Mouse (Mus musculus) embryonic facial prominence, embryonic 13.5 days (tissue): ENCODE measurements around the gene Adra2b. TPM values are rescaled to one million over a fixed set of nuclear protein-coding genes. Genes with fewer than 3 reads are reported as not detected.

Source experiments
- ATAC-seq: fragments of 200-750 bp; cut with Nextera tagmentation; 2 replicates; pipeline ENCODE4 v1.8.0; 2017; ENCODE audit warnings: low read depth; ENCODE audit not compliant: insufficient number of reproducible peaks, insufficient read depth, low FRiP score, low TSS enrichment
- H3K27ac ChIP-seq: fragments of 300-500 bp; sonication (generic); 2 replicates; pipeline ENCODE4 v1.5.1; 2015; ENCODE audit warnings: moderate library complexity, mild to moderate bottlenecking, inconsistent platforms
- H3K27me3 ChIP-seq: fragments of 300-500 bp; sonication (generic); 2 replicates; pipeline ENCODE4 v1.6.1; 2015; ENCODE audit warnings: mild to moderate bottlenecking, inconsistent platforms
- H3K36me3 ChIP-seq: fragments of 300-500 bp; sonication (generic); 2 replicates; pipeline ENCODE4 v1.6.1; 2015; ENCODE audit warnings: mild to moderate bottlenecking, inconsistent platforms
- H3K4me1 ChIP-seq: fragments of 300-500 bp; sonication (generic); 2 replicates; pipeline ENCODE4 v1.6.1; 2015; ENCODE audit warnings: inconsistent platforms
- H3K4me2 ChIP-seq: fragments of 300-500 bp; sonication (generic); 2 replicates; pipeline ENCODE4 v1.6.1; 2015; ENCODE audit warnings: moderate library complexity, mild to moderate bottlenecking, inconsistent platforms
- H3K4me3 ChIP-seq: fragments of 300-500 bp; sonication (generic); 2 replicates; pipeline ENCODE4 v1.5.1; 2015; ENCODE audit warnings: mild to moderate bottlenecking, inconsistent platforms
- H3K9ac ChIP-seq: fragments of 300-500 bp; sonication (generic); 2 replicates; pipeline ENCODE4 v1.6.1; 2015; ENCODE audit warnings: mild to moderate bottlenecking, inconsistent platforms
- H3K9me3 ChIP-seq: fragments of 300-500 bp; sonication (generic); 2 replicates; pipeline ENCODE4 v1.6.1; 2016; ENCODE audit warnings: inconsistent platforms
- WGBS: fragments of 180-500 bp; shearing (Covaris S2); methylation state at CpG from one replicate; pipeline ENCODE4 v1.1.7; 2015; ENCODE audit warnings: mixed read lengths; 5-methylcytosine and 5-hydroxymethylcytosine counted together
- polyA plus RNA-seq: library from polyadenylated mRNA; unstranded; fragments of >200 nt; fragmentation: Nextera tagmentation; extraction: Ambion mirVana; gene quantifications from 2 replicates; pipeline ENCODE4 v1.2.1, GENCODE M21; 2015

Adra2b gene
- polyA plus RNA-seq, 1 experiment from 2014 or later, result 0.39 TPM

DNA sequence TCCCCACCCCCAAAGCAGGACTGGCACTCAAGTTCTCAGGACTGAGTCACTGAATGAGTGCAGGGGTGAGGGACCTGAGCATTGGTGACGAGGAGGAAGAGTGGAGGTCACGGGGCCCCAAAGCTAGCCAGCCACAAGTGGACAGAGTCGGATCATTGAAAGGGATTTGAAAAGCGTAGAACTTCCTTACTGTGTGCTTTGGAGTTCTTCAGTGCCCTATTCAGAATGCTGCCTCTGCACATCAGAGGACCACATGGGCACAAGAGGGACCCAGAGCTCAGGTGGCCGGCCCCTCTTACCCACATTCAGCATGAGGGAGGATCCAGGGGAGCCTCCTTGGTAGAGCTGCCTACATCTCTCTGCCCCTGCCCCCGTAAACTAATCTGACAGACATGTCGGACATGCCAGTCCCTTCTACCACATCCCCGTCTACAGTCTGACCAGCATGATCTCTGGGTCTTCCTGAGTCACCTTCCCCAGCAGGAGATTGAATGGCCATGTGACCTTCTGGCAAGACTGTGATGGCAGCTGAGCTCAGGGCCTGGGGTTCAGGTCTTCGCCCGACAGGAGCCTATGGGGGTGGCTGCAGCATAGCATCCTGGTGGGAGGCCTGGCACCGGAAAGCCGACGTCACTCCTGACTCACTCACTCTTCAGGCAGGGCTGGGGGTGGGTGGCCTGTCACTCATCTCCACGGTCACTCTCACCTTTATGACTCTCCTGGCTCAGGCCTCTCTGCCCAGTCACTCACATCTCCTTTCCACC is 30.0 kb upstream of the Adra2b start:
- H3K4me2 ChIP-seq, result no peak overlapping the region
- H3K27me3 ChIP-seq, result peaks cover 44% of the 10 kb centered on the region
- H3K4me3 ChIP-seq, result no peak overlapping the region
- H3K4me1 ChIP-seq, result peaks cover 24% of the 10 kb centered on the region
- H3K9me3 ChIP-seq, result no peaks in the 10 kb centered on the region
- no peak overlapping the region for H3K9ac ChIP-seq
- H3K27ac ChIP-seq, result no peak overlapping the region
- 73% methylated on average over 14 of the region's 14 CpGs for WGBS
- no peaks in the 10 kb centered on the region for H3K36me3 ChIP-seq
- no peak for ATAC-seq

- Histone ChIP-seq H3K9me3 (no peaks in the 10 kb centered on the region), H3K9ac (no peak overlapping the region), H3K27ac (no peak overlapping the region), H3K4me1 (peaks cover 24% of the 10 kb centered on the region), H3K4me2 (no peak overlapping the region), H3K4me3 (no peak overlapping the region), H3K36me3 (no peaks in the 10 kb centered on the region), H3K27me3 (peaks cover 48% of the 10 kb centered on the region)
- ATAC-seq, result no peak
- 67% methylated on average over 5 of the region's 5 CpGs for WGBS
Observed at GRCm38 (mm10) chr2:127333945-127334603, 28.9 kb upstream of the Adra2b start.

- peaks cover 48% of the 10 kb centered on the region for H3K27me3 ChIP-seq
- no peaks in the 10 kb centered on the region for H3K36me3 ChIP-seq
- 0 out of 2 replicates have a peak overlapping the region, but pooled peaks have one; percentile 73 for H3K9ac ChIP-seq
- WGBS, result 37% methylated on average over 11 of the region's 11 CpGs
- H3K4me2 ChIP-seq, result peak overlapping the region; percentile 95
- H3K4me1 ChIP-seq, result peaks cover 24% of the 10 kb centered on the region
- no peak overlapping the region for H3K27ac ChIP-seq
- no peak for ATAC-seq
- H3K4me3 ChIP-seq, result no peak overlapping the region
- no peaks in the 10 kb centered on the region for H3K9me3 ChIP-seq
Observed at GRCm38 (mm10) chr2:127335078-127335541, 27.9 kb upstream of the Adra2b start.

GRCm38 (mm10) chr2:127335767-127336496 is 27.1 kb upstream of the Adra2b start, which contains the start of gene Dusp2:
Gene Dusp2 (plus strand): TSS chr2:127336159.
- 0 out of 2 replicates have a peak, but pooled peaks have one; percentile 43 for ATAC-seq
- WGBS, result 0% methylated on average over 72 of the region's 76 CpGs

GRCm38 (mm10) chr2:127336497-127336832 is 26.5 kb upstream of the Adra2b start:
- no peak overlapping the region for H3K27ac ChIP-seq
- H3K9ac ChIP-seq, result peak overlapping the region; percentile 73
- peak overlapping the region; percentile 59 for H3K4me3 ChIP-seq
- ATAC-seq, result no peak
- WGBS, result 2% methylated on average over 33 of the region's 33 CpGs
- H3K36me3 ChIP-seq, result no peaks in the 10 kb centered on the region
- H3K27me3 ChIP-seq, result peaks cover 48% of the 10 kb centered on the region
- H3K4me1 ChIP-seq, result peaks cover 24% of the 10 kb centered on the region
- H3K9me3 ChIP-seq, result no peaks in the 10 kb centered on the region
- H3K4me2 ChIP-seq, result peak overlapping the region; percentile 95

More at GRCm38 (mm10) chr2:127335767-127336496, 27.1 kb upstream of the Adra2b start, which contains the start of gene Dusp2:
- peaks cover 24% of the 10 kb centered on the region for H3K4me1 ChIP-seq
- peak within 1 kb of the TSS; percentile 95 for H3K4me2 ChIP-seq
- no peaks in the 10 kb centered on the region for H3K9me3 ChIP-seq
- no peak within 1 kb of the TSS; the same call in 1 of the 2 replicates for H3K27ac ChIP-seq
- H3K9ac ChIP-seq, result peak within 1 kb of the TSS; percentile 73
- no peaks in the 10 kb centered on the region for H3K36me3 ChIP-seq
- H3K27me3 ChIP-seq, result peaks cover 48% of the 10 kb centered on the region
- peak within 1 kb of the TSS; percentile 59 for H3K4me3 ChIP-seq

- ATAC-seq, result no peak
- WGBS, result 43% methylated on average over 5 of the region's 5 CpGs
- H3K9me3 ChIP-seq, result no peaks in the 10 kb centered on the region
- peak overlapping the region; percentile 95 for H3K4me2 ChIP-seq
- H3K27ac ChIP-seq, result no peak overlapping the region
- peaks cover 24% of the 10 kb centered on the region for H3K4me1 ChIP-seq
- H3K9ac ChIP-seq, result peak overlapping the region; percentile 73
- H3K4me3 ChIP-seq, result peak overlapping the region; percentile 59
- peaks cover 48% of the 10 kb centered on the region for H3K27me3 ChIP-seq
- H3K36me3 ChIP-seq, result no peaks in the 10 kb centered on the region
Observed at GRCm38 (mm10) chr2:127336885-127337284, 26.1 kb upstream of the Adra2b start.

DNA sequence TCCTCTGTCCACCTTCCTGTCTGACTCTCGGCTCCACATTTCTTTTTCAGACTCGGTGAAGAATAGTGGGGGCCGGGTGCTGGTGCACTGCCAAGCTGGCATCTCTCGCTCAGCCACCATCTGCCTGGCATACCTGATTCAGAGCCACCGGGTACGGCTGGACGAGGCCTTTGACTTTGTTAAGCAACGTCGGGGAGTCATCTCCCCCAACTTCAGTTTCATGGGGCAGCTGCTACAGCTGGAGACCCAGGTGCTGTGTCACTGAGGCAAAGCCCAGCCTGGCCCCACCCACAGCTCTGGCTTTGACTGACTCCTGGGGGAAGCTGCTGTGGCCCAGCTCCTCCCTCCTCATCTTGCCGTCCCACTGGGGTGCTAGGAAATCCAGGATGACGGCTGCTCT is 25.5 kb upstream of the Adra2b start:
- Histone ChIP-seq H3K4me3 (peak overlapping the region; percentile 59), H3K4me2 (peak overlapping the region; percentile 95), H3K4me1 (peaks cover 24% of the 10 kb centered on the region), H3K36me3 (no peaks in the 10 kb centered on the region), H3K9ac (no peak overlapping the region), H3K9me3 (no peaks in the 10 kb centered on the region), H3K27me3 (peaks cover 48% of the 10 kb centered on the region), H3K27ac (no peak overlapping the region)
- ATAC-seq, result no peak
- WGBS, result 69% methylated on average over 11 of the region's 11 CpGs

DNA sequence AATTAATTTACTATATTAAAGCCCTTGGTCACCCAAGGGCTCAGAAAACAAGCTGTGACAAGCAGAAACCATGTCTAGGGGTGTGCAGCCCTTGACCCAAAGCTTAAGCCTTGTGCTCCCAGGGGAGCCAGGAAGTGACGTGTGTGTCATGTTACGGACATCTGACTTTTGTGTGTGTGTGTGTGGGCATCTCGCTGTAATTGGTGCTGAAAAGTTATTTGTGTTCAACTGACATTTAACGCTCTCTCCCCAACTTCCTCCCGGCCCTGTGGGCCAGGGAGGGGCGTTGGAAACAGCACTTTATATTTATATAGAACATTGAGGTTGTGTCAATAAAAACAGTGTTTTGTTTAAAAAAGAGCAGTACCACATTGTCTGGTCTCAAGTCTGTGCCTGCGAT is 25.0 kb upstream of the Adra2b start:
- H3K4me3 ChIP-seq, result 0 out of 2 replicates have a peak overlapping the region, but pooled peaks have one; percentile 59
- no peaks in the 10 kb centered on the region for H3K9me3 ChIP-seq
- no peaks in the 10 kb centered on the region for H3K36me3 ChIP-seq
- peak overlapping the region; percentile 95; the same call in 1 of the 2 replicates for H3K4me2 ChIP-seq
- H3K9ac ChIP-seq, result no peak overlapping the region
- H3K27ac ChIP-seq, result no peak overlapping the region
- H3K27me3 ChIP-seq, result peaks cover 45% of the 10 kb centered on the region
- H3K4me1 ChIP-seq, result peaks cover 24% of the 10 kb centered on the region
- no peak for ATAC-seq
- WGBS, result 56% methylated on average over 7 of the region's 7 CpGs

- Histone ChIP-seq H3K4me1 (peaks cover 22% of the 10 kb centered on the region), H3K27me3 (peaks cover 43% of the 10 kb centered on the region), H3K27ac (no peak within 1 kb of the TSS), H3K9me3 (no peaks in the 10 kb centered on the region), H3K9ac (no peak within 1 kb of the TSS), H3K4me2 (peak within 1 kb of the TSS; percentile 95), H3K36me3 (no peaks in the 10 kb centered on the region), H3K4me3 (peak within 1 kb of the TSS; percentile 59)
- no peak for ATAC-seq
- WGBS, result 76% methylated on average over 4 of the region's 4 CpGs
Observed at GRCm38 (mm10) chr2:127338416-127338815, 24.6 kb upstream of the Adra2b start, which contains the start of gene Astl. Gene Astl (plus strand): TSS chr2:127338639.

DNA sequence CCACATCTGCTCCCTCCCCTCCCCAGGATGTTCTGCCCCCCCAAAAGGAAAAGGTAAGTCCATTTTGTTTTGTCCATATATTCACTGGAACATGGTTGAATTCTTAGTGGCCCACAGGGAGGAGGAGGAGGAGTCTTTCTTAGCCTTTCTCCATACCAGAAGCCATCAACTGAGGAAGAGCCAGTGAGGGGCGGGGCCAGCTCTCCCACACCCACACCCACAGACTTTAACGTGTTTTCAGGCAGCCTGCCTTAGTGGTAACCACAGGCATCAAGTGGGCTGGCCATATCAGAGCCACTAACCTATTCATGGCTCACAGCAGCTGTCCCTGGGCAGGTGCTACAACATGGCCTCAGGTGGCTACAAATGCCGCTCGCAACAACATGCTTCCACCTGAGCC is 24.2 kb upstream of the Adra2b start:
- H3K9me3 ChIP-seq, result no peaks in the 10 kb centered on the region
- no peak overlapping the region for H3K4me2 ChIP-seq
- H3K27me3 ChIP-seq, result peaks cover 43% of the 10 kb centered on the region
- H3K27ac ChIP-seq, result no peak overlapping the region
- H3K4me1 ChIP-seq, result peaks cover 19% of the 10 kb centered on the region
- H3K36me3 ChIP-seq, result no peaks in the 10 kb centered on the region
- ATAC-seq, result no peak
- WGBS, result 64% methylated on average over 4 of the region's 4 CpGs
- no peak overlapping the region for H3K4me3 ChIP-seq
- H3K9ac ChIP-seq, result no peak overlapping the region

DNA sequence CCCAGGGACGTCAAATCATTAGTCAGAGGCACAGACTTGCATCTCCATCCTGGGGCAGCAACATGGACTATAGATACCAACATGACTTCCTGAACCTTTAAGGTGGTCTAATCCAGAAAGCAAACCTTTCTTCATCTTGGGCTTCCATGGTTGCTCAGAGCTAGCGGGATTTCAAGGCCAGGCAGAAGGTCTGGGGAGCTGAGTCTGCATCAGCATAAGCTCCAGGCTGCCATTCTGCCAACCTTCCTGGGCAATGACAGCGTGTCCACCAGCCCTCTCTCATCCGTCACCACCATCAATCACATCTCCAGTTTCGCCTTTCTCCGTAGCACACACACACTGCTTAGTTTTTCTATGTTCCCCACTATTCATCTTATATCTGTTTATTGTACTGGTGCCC is 23.7 kb upstream of the Adra2b start:
- peaks cover 15% of the 10 kb centered on the region for H3K4me1 ChIP-seq
- no peaks in the 10 kb centered on the region for H3K9me3 ChIP-seq
- no peak for ATAC-seq
- no peak overlapping the region for H3K27ac ChIP-seq
- no peak overlapping the region for H3K4me2 ChIP-seq
- 80% methylated on average over 6 of the region's 6 CpGs for WGBS
- no peaks in the 10 kb centered on the region for H3K36me3 ChIP-seq
- peaks cover 42% of the 10 kb centered on the region for H3K27me3 ChIP-seq
- H3K9ac ChIP-seq, result no peak overlapping the region
- no peak overlapping the region for H3K4me3 ChIP-seq
